Mouse (Mus musculus): ENCODE results near the gene Mief1.
A peak's percentile ranks its signal among the peaks of the same experiment; 100 is the strongest.

Mief1 gene

DNA sequence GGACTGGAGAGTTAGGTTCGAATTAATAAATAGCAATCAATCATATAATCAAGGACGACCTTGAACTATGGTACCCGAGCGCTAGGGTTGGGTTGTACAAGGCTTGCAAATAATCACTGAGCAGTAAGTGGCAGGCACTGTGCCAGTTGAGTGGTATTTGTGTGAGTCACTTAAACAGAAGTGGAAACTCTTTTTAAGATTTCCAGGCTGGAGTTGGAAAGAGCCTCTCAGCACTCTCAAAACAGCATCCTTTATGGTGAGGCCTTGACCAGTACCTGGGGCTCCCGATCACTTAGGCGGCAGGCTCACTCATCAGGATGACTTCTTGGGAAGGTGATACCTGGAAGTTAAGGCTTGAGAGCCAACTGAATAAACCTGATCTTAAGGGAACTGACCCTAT is 20.4 kb downstream of the Mief1 start:
- peaks cover 31% of the 10 kb centered on the region for H3K36me3 ChIP-seq (ENCODE audit: control insufficient read depth, insufficient read depth, low read length, poor library complexity, severe bottlenecking)
- peak; percentile 19 for DNase-seq (ENCODE audit: low read depth, low spot score)
- no peaks in the 10 kb centered on the region for H3K27me3 ChIP-seq (ENCODE audit: control insufficient read depth, insufficient read depth, low read length, poor library complexity, severe bottlenecking)

DNA sequence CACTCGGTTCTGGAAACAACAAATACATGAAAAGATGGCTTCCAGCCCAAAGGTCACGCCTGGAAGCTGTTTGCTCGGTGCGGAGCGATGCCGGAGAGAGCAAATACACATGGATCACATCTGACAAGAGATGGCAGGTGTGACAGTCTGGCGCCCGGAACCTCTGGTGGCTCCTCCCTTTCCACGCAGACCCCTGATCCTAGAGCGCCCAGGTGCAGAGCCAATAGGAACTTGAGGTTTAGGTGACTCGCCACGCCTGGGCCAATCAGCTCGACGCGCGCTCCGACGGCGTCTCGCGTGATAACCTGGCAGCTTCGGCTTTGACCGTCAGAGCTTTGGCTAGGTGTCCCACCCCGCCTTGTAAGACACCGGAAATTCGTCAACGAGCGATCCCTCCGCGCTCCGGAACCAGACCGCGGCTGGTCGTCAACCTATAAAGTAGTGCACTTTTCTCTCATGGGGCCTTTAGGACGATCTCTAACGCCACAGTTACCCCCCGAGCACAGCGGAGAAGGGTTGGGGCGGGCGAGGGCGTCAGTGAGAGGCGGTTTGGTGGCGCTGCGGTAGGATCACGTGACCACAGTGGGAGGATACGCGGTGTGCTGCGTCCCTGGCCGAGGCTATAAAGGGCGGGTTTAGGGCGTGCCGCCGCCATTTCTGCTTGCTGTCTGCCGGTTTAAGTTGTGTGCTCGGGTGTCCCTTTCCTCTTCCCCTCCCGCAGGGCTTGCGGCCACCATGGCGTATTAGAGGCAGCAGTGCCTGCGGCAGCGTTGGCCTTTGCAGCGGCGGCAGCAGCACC is 21.2 kb downstream of the Mief1 start, which contains the start of gene Atf4:
Gene Atf4 (plus strand): TSS at position 338 of the 799 bp plus-strand sequence.
- DNase-seq (ENCODE audit: low read depth, low spot score) = peak; percentile 100
- H3K36me3 ChIP-seq (ENCODE audit: control insufficient read depth, insufficient read depth, low read length, poor library complexity, severe bottlenecking) = peaks cover 23% of the 10 kb centered on the region
- H3K27me3 ChIP-seq (ENCODE audit: control insufficient read depth, insufficient read depth, low read length, poor library complexity, severe bottlenecking) = no peaks in the 10 kb centered on the region

DNA sequence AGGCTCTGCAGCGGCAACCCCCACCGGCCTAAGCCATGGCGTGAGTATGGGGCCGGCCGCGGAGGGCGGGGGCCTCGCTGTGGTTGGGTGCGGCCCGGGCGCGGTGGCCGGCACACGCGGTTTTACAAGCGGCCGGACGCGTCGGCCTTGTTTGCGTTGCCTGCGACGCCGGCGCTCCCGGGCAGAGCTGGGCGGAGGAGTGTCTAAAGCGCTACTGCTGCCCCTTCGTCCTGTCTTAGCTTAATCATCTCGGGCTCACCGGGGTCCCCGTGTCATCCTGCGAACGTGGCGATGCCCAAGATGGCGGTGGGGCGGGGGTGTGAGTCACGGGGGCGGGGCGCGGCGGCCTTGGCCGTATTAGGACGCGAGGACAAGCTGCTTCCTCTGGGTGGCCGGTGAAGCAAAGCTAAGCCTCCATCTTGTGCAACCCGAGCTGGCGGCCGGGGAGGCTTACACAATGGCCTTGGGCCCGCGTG is 21.9 kb downstream of the Mief1 start:
- peak; percentile 93 for DNase-seq (ENCODE audit: low read depth, low spot score)
- no peaks in the 10 kb centered on the region for H3K27me3 ChIP-seq (ENCODE audit: control insufficient read depth, insufficient read depth, low read length, poor library complexity, severe bottlenecking)
- peaks cover 23% of the 10 kb centered on the region for H3K36me3 ChIP-seq (ENCODE audit: control insufficient read depth, insufficient read depth, low read length, poor library complexity, severe bottlenecking)

DNA sequence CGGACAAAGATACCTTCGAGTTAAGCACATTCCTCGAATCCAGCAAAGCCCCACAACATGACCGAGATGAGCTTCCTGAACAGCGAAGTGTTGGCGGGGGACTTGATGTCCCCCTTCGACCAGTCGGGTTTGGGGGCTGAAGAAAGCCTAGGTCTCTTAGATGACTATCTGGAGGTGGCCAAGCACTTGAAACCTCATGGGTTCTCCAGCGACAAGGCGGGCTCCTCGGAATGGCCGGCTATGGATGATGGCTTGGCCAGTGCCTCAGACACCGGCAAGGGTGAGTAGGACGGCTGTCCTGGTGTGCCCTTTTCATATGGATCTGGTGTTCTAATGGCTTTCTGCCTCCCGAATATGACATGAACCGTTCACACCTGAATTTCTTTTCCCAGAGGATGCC is 22.4 kb downstream of the Mief1 start:
- H3K36me3 ChIP-seq (ENCODE audit: control insufficient read depth, insufficient read depth, low read length, poor library complexity, severe bottlenecking) = peaks cover 23% of the 10 kb centered on the region
- no peaks in the 10 kb centered on the region for H3K27me3 ChIP-seq (ENCODE audit: control insufficient read depth, insufficient read depth, low read length, poor library complexity, severe bottlenecking)
- DNase-seq (ENCODE audit: low read depth, low spot score) = no peak

DNA sequence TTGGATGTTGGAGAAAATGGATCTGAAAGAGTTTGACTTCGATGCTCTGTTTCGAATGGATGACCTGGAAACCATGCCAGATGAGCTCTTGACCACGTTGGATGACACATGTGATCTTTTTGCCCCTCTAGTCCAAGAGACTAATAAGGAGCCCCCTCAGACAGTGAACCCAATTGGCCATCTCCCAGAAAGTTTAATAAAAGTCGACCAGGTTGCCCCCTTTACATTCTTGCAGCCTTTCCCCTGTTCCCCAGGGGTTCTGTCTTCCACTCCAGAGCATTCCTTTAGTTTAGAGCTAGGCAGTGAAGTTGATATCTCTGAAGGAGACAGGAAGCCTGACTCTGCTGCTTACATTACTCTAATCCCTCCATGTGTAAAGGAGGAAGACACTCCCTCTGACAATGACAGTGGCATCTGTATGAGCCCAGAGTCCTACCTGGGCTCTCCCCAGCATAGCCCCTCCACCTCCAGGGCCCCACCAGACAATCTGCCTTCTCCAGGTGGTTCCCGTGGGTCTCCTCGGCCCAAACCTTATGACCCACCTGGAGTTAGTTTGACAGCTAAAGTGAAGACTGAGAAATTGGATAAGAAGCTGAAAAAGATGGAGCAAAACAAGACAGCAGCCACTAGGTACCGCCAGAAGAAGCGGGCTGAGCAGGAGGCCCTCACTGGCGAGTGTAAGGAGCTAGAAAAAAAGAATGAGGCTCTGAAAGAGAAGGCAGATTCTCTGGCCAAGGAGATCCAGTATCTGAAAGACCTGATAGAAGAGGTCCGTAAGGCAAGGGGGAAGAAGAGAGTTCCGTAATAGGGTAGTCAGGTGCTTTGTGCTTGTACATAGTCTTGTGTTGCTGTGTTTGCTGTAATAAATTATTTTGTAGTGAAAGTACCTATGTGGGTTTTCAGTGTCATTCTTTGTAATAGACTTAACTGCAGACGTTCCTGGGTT is 23.1 kb downstream of the Mief1 start:
- peak; percentile 14 for DNase-seq (ENCODE audit: low read depth, low spot score)
- peaks cover 23% of the 10 kb centered on the region for H3K36me3 ChIP-seq (ENCODE audit: control insufficient read depth, insufficient read depth, low read length, poor library complexity, severe bottlenecking)
- H3K27me3 ChIP-seq (ENCODE audit: control insufficient read depth, insufficient read depth, low read length, poor library complexity, severe bottlenecking) = no peaks in the 10 kb centered on the region

DNA sequence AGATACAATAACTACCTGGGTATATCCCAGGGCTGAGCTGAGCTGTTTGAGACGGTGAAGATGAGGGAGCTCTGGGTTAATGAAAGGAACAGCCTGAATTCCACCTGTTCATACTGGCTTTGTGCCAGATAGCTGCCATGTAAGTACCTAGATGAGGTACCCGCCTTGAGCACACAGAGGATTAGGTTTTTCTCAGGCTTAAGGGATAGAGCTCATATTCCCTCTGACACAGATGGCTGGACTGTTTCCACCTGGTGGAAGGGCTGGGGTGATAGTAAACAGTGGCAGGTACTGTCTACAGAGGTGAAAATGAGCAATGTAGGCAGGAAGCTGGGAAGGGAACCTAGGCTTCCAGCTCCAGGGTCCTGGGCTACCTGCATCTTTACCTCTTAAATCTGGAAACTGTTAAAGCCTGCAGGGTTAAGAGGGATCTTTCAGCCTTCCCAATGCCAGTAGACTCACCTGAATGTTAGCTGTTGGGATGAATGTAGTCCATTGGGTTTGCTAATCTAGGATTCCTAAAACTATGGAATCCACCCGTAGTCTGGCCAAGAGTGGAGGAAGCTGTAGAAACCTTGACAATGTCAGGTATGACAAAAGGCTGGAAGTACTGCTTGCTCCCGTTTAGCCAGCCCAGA is 23.9 kb downstream of the Mief1 start:
- Histone ChIP-seq H3K27me3 (ENCODE audit: control insufficient read depth, insufficient read depth, low read length, poor library complexity, severe bottlenecking) (no peaks in the 10 kb centered on the region), H3K36me3 (ENCODE audit: control insufficient read depth, insufficient read depth, low read length, poor library complexity, severe bottlenecking) (peaks cover 23% of the 10 kb centered on the region)
- DNase-seq (ENCODE audit: low read depth, low spot score) = peak; percentile 24

DNA sequence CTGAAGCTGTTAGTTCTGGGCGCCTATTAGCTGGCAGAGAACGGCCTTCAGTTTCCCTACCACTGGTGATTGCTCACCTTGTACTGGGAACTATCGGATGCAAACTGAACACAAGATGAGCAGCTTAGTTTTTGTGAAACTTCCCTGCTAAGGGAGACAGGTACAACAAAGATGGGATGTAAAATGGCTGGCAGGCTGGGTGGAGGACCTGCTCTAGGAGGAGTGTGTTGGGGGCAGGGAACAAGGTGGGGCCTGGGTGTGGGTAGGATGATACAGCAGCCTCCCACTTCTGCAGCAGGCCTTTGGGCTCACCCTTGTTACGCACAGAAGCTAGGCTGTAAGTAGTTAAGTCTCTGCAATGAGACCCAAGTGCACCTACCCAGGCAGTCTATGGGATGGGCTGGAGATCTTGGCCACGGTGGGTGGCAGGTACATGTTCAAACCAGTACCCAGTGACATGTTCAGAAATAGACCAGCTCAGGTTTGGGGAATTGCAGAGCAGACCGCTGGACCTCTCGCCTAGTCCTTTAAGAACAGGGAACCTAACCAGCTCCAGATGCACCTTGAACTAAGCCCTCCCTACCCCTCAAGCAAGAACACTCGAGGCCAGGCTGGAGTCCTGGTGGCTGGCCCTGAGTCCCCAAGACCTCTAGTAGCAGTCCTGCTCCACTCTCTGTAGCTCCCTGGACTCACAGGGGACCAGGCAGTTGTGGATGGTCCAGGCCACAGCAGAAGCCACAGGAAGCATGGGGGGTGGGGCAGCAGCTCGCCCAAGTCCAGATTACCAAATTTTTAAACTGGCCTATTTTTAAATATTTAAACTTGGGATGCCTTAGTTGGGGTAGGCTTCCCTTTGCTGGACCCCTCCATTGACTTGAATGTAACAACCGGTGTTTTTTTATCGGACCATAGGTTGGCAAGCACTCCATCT is 24.7 kb downstream of the Mief1 start:
- DNase-seq (ENCODE audit: low read depth, low spot score) = peak; percentile 21
- Histone ChIP-seq H3K27me3 (ENCODE audit: control insufficient read depth, insufficient read depth, low read length, poor library complexity, severe bottlenecking) (no peaks in the 10 kb centered on the region), H3K36me3 (ENCODE audit: control insufficient read depth, insufficient read depth, low read length, poor library complexity, severe bottlenecking) (peaks cover 23% of the 10 kb centered on the region)

DNA sequence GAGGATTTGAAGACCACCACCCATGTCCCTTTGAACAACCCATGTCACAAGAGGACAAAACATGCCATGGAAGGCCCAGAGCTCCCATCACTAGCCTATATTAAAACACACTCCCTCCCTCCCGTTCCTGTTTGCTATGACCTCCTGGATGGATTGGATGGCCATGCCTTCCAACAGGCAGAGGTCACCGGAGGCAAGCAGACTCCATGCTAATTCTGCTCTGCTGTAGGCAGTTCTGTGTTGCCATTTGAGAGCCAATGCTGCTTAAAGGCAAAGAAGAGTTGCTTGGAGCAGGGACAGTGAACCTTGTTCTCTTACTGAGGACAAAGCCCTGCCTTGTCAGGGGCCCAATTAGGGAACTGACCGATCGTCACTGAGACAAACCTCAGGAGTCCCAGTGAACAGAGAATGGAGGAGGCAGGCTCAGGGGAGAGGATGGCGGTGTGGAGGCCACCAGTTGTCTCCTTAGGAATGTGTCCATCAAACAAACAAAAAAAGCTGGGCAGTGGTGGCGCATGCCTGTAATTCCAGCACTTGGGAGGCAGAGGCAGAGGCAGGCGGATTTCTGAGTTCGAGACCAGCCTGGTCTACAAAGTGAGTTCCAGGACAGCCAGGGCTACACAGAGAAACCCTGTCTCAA is 25.7 kb downstream of the Mief1 start:
- DNase-seq (ENCODE audit: low read depth, low spot score) = no peak
- no peaks in the 10 kb centered on the region for H3K27me3 ChIP-seq (ENCODE audit: control insufficient read depth, insufficient read depth, low read length, poor library complexity, severe bottlenecking)
- H3K36me3 ChIP-seq (ENCODE audit: control insufficient read depth, insufficient read depth, low read length, poor library complexity, severe bottlenecking) = peaks cover 23% of the 10 kb centered on the region

DNA sequence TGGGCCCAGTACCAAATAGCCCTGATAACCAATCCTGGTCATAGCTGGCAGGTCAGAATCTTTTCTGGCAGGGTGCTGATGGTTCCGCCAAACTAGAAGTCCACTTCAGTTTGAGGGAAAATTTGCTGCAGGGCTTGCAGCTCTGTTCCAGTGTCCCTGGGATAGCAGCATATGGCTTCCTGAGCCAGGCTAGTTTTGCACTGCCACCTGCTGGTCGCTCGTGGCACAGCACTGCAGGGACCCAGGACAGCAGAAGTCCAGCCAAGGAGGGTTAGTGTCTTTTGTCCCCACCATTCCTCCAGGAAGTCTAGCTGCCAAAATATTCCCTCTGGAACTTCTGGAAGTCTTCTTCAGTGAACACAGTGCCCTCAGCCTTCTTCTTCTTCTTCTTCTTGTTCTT is 26.9 kb downstream of the Mief1 start:
- Histone ChIP-seq H3K36me3 (ENCODE audit: control insufficient read depth, insufficient read depth, low read length, poor library complexity, severe bottlenecking) (peaks cover 21% of the 10 kb centered on the region), H3K27me3 (ENCODE audit: control insufficient read depth, insufficient read depth, low read length, poor library complexity, severe bottlenecking) (no peaks in the 10 kb centered on the region)
- DNase-seq (ENCODE audit: low read depth, low spot score) = peak; percentile 86

DNA sequence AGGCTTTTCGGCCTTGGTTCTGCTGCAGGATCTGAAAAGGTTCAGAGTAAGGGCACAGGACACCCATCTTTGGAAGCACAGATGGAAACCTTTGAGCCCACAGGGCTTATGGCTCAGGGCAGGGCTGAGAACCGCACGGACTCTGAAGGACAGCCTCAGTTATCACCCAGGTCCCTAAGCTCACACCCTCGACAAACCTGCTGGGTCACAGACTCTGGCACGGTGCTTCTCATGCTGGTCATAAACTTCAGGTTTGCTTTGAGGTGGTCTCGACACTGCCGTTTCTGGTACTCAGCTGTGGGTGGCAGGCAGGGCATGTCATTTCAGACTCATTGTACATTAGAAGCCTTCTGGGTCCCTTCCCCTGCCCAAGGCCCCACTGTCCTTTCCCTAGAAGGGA is 27.3 kb downstream of the Mief1 start:
- DNase-seq (ENCODE audit: low read depth, low spot score) = no peak
- Histone ChIP-seq H3K27me3 (ENCODE audit: control insufficient read depth, insufficient read depth, low read length, poor library complexity, severe bottlenecking) (no peaks in the 10 kb centered on the region), H3K36me3 (ENCODE audit: control insufficient read depth, insufficient read depth, low read length, poor library complexity, severe bottlenecking) (peaks cover 21% of the 10 kb centered on the region)

DNA sequence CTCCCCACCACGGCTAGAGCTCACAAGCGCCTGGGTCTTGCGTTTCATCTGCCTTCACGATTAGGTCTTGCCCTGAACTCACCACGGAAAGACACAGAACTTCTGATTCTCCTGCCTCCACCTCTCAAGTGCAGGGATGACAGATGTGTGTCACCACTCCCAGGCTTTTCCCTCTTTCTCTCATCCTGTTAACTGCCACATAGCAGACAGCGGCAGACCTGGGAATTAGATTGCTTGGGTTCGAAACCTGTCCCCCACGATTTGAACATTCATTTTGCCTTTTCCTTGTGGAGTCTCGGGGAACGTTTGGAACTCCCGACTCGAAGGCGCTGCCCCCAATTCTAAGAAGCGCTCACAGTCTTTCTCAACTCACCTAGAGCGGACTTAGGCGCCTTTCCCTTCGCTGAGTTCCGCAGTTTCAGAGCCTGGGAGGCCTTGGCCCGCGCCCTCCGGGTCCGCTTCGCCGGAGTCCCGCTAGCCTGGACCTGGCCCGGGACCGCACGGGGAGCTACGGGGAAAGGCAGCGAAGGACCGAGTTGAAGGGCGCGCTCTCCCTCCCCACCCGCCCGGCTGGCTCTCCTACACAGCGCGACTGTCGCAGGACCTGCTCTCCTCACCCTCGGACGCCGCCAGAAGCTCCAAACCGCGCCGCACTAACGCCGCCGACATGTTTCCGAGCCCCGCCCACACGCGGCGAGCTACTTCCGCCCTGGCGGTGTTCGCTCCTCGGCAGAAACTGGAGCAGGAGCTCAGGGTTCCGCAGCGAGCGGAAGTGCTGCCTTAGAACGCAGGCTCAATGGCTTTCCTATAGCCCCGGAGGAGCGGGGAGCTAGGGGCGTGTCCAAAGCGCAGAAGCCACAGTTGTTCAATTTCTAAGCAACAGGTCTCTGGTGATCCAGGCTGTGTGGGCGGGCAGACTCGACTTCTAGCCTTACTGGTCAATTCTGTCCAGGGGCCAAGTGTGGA is 30.1 kb downstream of the Mief1 start, which contains the start of gene Rps19bp1:
Gene Rps19bp1 (minus strand): TSS at position 706 of the 966 bp plus-strand sequence.
- H3K36me3 ChIP-seq (ENCODE audit: control insufficient read depth, insufficient read depth, low read length, poor library complexity, severe bottlenecking) = no peaks in the 10 kb centered on the region; the same call in 1 of the 2 replicates
- peak; percentile 95 for DNase-seq (ENCODE audit: low read depth, low spot score)
- H3K27me3 ChIP-seq (ENCODE audit: control insufficient read depth, insufficient read depth, low read length, poor library complexity, severe bottlenecking) = no peaks in the 10 kb centered on the region

DNA sequence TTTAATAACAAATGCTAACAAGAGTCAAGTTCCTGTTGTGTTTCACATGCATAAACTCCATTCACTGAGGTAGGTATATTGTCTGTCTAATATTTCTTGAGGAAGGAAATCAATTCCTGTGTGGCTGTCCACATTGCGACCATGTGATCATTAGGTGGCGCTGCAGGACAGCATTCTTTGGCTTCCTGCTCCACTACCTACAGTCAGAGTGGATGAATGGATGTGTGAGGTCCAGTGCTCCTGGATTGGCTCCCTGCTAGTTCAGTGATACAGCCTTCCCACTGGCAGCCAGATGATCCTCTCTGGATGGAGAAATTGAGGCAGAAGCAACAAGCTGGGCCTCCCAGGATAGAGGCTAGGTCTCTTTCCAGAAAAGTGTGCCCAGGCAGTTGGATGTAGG is 32.5 kb downstream of the Mief1 start:
- H3K36me3 ChIP-seq (ENCODE audit: control insufficient read depth, insufficient read depth, low read length, poor library complexity, severe bottlenecking) = no peaks in the 10 kb centered on the region
- peak; percentile 89 for DNase-seq (ENCODE audit: low read depth, low spot score)

More for the DNA sequence above, 32.5 kb downstream of the Mief1 start:
- H3K27me3 ChIP-seq (ENCODE audit: control insufficient read depth, insufficient read depth, low read length, poor library complexity, severe bottlenecking) = no peaks in the 10 kb centered on the region; the same call in 1 of the 2 replicates
